Mouse (Mus musculus): ENCODE results near the gene Zfp12. TPM values are rescaled to one million over a fixed set of nuclear protein-coding genes. Genes with fewer than 3 reads are reported as not detected.
A peak's percentile ranks its signal among the peaks of the same experiment; 100 is the strongest.

Zfp12 gene
- total and polyA plus RNA-seq, 2 experiments from 2014 or later = 11.8 to 31.1 TPM

GRCm38 (mm10) chr5:143205015-143205414, 29.9 kb upstream of the Zfp12 start:
- H3K27me3 ChIP-seq (ENCODE audit: insufficient read depth, low read length) = no peaks in the 10 kb centered on the region
- peak; percentile 26; the same call in 1 of the 2 replicates for TF ChIP-seq CTCF (IDR thresholded peaks at IDR 0.05)
- H3K4me1 ChIP-seq (ENCODE audit: insufficient read depth, low read length) = no peaks in the 10 kb centered on the region
- no peaks in the 10 kb centered on the region for H3K36me3 ChIP-seq (ENCODE audit: insufficient read depth, low read length)
- H3K4me2 ChIP-seq (ENCODE audit: low read depth, low read length, poor library complexity, severe bottlenecking) = no peak overlapping the region
- no peaks in the 10 kb centered on the region for H3K9me3 ChIP-seq (ENCODE audit: low read length)
- DNase-seq (ENCODE audit: low spot score) = no peak
- no peak for ATAC-seq (ENCODE audit: low FRiP score)
- H3K9ac ChIP-seq (replicated peaks; ENCODE audit: low read length, poor library complexity, severe bottlenecking) = no peak overlapping the region
- H3K4me3 ChIP-seq (ENCODE audit: low read depth, low read length) = no peak overlapping the region
- H3K27ac ChIP-seq (ENCODE audit: low read depth, low read length) = no peak overlapping the region
- 72% methylated on average over 3 of the region's 3 CpGs for WGBS

DNA sequence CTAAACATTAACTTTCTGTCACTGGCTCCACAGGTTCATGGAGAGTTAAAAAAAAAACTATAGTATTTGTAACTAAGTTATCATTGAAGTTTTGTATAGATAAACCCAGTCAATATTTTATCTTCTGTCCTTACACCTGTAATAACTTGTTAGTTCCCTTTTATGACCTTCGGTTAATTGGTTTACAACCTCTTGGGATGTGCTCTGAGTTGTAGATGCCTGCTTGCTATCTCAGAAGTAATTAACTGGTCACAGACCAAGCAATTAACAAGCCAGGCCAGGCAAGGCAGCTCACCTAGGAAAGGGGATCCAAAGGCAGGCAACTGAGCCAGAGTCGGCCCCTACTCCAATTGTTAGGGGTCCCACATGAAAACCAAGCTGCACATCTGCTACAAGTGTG, 21.1 kb upstream of the Zfp12 start:
- Histone ChIP-seq H3K4me2 (ENCODE audit: low read depth, low read length, poor library complexity, severe bottlenecking) (no peak overlapping the region), H3K4me1 (ENCODE audit: insufficient read depth, low read length) (no peaks in the 10 kb centered on the region), H3K9me3 (ENCODE audit: low read length) (no peaks in the 10 kb centered on the region), H3K27ac (ENCODE audit: low read depth, low read length) (no peak overlapping the region), H3K27me3 (ENCODE audit: insufficient read depth, low read length) (no peaks in the 10 kb centered on the region), H3K36me3 (ENCODE audit: insufficient read depth, low read length) (no peaks in the 10 kb centered on the region), H3K4me3 (ENCODE audit: low read depth, low read length) (no peak overlapping the region), H3K9ac (replicated peaks; ENCODE audit: low read length, poor library complexity, severe bottlenecking) (no peak overlapping the region)
- TF ChIP-seq CTCF (IDR thresholded peaks at IDR 0.05) = no peak
- 98% methylated on average over 2 of the region's 2 CpGs for WGBS
- no peak for ATAC-seq (ENCODE audit: low FRiP score)
- DNase-seq (ENCODE audit: low spot score) = no peak

DNA sequence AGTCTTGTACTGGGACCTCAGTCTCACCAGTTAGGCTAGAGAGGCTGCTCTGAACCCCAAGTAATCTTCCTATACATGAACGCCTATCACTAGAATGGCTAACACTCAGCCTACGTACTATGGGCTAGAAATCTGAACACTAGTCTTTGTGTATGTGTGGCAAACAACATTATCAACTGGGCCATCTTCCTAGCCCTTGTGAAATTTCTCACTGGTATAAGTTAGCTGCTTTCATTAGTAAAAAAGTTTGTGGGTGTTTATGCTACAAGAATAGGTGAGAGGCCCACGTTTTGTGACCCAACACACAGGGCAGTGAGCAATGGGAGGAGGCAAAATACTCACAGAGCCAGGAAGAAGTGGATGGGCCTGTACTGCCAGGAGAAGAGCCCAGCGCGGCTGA, 14.0 kb upstream of the Zfp12 start:
- no peak overlapping the region for H3K9ac ChIP-seq (replicated peaks; ENCODE audit: low read length, poor library complexity, severe bottlenecking)
- H3K4me2 ChIP-seq (ENCODE audit: low read depth, low read length, poor library complexity, severe bottlenecking) = no peak overlapping the region
- no peaks in the 10 kb centered on the region for H3K36me3 ChIP-seq (ENCODE audit: insufficient read depth, low read length)
- TF ChIP-seq CTCF (IDR thresholded peaks at IDR 0.05) = no peak
- H3K27ac ChIP-seq (ENCODE audit: low read depth, low read length) = no peak overlapping the region
- no peak overlapping the region for H3K4me3 ChIP-seq (ENCODE audit: low read depth, low read length)
- no peak for ATAC-seq (ENCODE audit: low FRiP score)
- no peaks in the 10 kb centered on the region for H3K27me3 ChIP-seq (ENCODE audit: insufficient read depth, low read length)
- H3K4me1 ChIP-seq (ENCODE audit: insufficient read depth, low read length) = no peaks in the 10 kb centered on the region
- 77% methylated on average over 5 of the region's 5 CpGs for WGBS
- no peak for DNase-seq (ENCODE audit: low spot score)
- no peaks in the 10 kb centered on the region for H3K9me3 ChIP-seq (ENCODE audit: low read length)

GRCm38 (mm10) chr5:143222287-143222686, 12.7 kb upstream of the Zfp12 start:
- Histone ChIP-seq H3K9me3 (ENCODE audit: low read length) (no peaks in the 10 kb centered on the region), H3K27me3 (ENCODE audit: insufficient read depth, low read length) (no peaks in the 10 kb centered on the region), H3K36me3 (ENCODE audit: insufficient read depth, low read length) (no peaks in the 10 kb centered on the region), H3K4me1 (ENCODE audit: insufficient read depth, low read length) (no peaks in the 10 kb centered on the region), H3K27ac (ENCODE audit: low read depth, low read length) (no peak overlapping the region), H3K4me2 (ENCODE audit: low read depth, low read length, poor library complexity, severe bottlenecking) (no peak overlapping the region), H3K4me3 (ENCODE audit: low read depth, low read length) (no peak overlapping the region), H3K9ac (replicated peaks; ENCODE audit: low read length, poor library complexity, severe bottlenecking) (no peak overlapping the region)
- no peak for ATAC-seq (ENCODE audit: low FRiP score)
- TF ChIP-seq CTCF (IDR thresholded peaks at IDR 0.05) = no peak
- no peak for DNase-seq (ENCODE audit: low spot score)
- 86% methylated on average over 1 of the region's 1 CpGs for WGBS

DNA sequence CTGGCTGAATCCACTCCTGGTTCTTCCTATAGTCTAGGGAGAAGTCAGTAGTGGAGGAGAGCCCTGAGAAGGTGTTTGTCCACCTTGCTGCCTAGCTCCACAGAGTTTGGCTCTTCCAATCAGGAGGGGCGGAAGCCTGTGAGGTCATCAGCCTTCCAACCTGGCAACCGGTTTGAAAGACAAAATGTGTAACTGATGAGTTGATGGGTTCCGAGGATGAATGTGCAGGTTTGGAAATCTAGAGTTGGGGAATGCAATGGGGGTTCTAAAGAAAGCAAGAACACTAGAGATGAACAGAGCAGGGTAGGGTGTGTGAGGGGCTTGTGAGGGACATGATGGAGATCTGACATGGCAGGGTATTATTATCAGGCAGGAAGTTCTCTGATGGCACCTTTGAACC, 8.2 kb upstream of the Zfp12 start, which contains the start of gene Spdye4a:
Gene Spdye4a, minus strand, starts transcription at position 101 of the 400 bp plus-strand sequence.
- no peak for DNase-seq (ENCODE audit: low spot score)
- WGBS = 85% methylated on average over 3 of the region's 3 CpGs

GRCm38 (mm10) chr5:143236036-143236435, 1.1 kb downstream of the Zfp12 start:
- no peak for DNase-seq (ENCODE audit: low spot score)
- H3K27ac ChIP-seq (ENCODE audit: low read depth, low read length) = no peak overlapping the region
- H3K27me3 ChIP-seq (ENCODE audit: insufficient read depth, low read length) = no peaks in the 10 kb centered on the region
- ATAC-seq (ENCODE audit: low FRiP score) = no peak
- H3K9me3 ChIP-seq (ENCODE audit: low read length) = no peaks in the 10 kb centered on the region
- H3K9ac ChIP-seq (replicated peaks; ENCODE audit: low read length, poor library complexity, severe bottlenecking) = peak overlapping the region; percentile 98
- H3K4me3 ChIP-seq (ENCODE audit: low read depth, low read length) = peak overlapping the region; percentile 95
- 49% methylated on average over 9 of the region's 9 CpGs for WGBS
- TF ChIP-seq CTCF (IDR thresholded peaks at IDR 0.05) = no peak
- peaks cover 11% of the 10 kb centered on the region for H3K4me1 ChIP-seq (ENCODE audit: insufficient read depth, low read length)
- H3K36me3 ChIP-seq (ENCODE audit: insufficient read depth, low read length) = peaks cover 28% of the 10 kb centered on the region
- H3K4me2 ChIP-seq (ENCODE audit: low read depth, low read length, poor library complexity, severe bottlenecking) = peak overlapping the region; percentile 82

More for the DNA sequence above, 8.2 kb upstream of the Zfp12 start, which contains the start of gene Spdye4a:
- H3K4me1 ChIP-seq (ENCODE audit: insufficient read depth, low read length) = no peaks in the 10 kb centered on the region
- H3K9me3 ChIP-seq (ENCODE audit: low read length) = no peaks in the 10 kb centered on the region
- no peaks in the 10 kb centered on the region for H3K36me3 ChIP-seq (ENCODE audit: insufficient read depth, low read length)
- no peaks in the 10 kb centered on the region for H3K27me3 ChIP-seq (ENCODE audit: insufficient read depth, low read length)
- H3K9ac ChIP-seq (replicated peaks; ENCODE audit: low read length, poor library complexity, severe bottlenecking) = no peak within 1 kb of the TSS
- ATAC-seq (ENCODE audit: low FRiP score) = no peak
- no peak within 1 kb of the TSS for H3K27ac ChIP-seq (ENCODE audit: low read depth, low read length)
- no peak within 1 kb of the TSS for H3K4me3 ChIP-seq (ENCODE audit: low read depth, low read length)
- no peak within 1 kb of the TSS for H3K4me2 ChIP-seq (ENCODE audit: low read depth, low read length, poor library complexity, severe bottlenecking)
- TF ChIP-seq CTCF (IDR thresholded peaks at IDR 0.05) = no peak
